Mouse (Mus musculus): ENCODE measurements around the gene H2-M3. TPM values are rescaled to one million over a fixed set of nuclear protein-coding genes. Genes with fewer than 3 reads are reported as not detected.
A peak's percentile ranks its signal among the peaks of the same experiment; 100 is the strongest.

Gene H2-M3
- total and polyA plus RNA-seq, 2 experiments = 3.3 to 4.5 TPM

- Histone ChIP-seq H3K27me3 (ENCODE audit: control insufficient read depth, insufficient read depth, low read length) (no peaks in the 10 kb centered on the region), H3K36me3 (ENCODE audit: control insufficient read depth, insufficient read depth, low read length) (no peaks in the 10 kb centered on the region), H3K79me2 (ENCODE audit: control insufficient read depth, insufficient read depth, low read length) (no peaks in the 10 kb centered on the region), H3K4me3 (ENCODE audit: insufficient read depth, low read depth, low read length) (no peak within 1 kb of the TSS), H3K27ac (replicated peaks; ENCODE audit: insufficient read depth, low read depth, low read length) (no peak within 1 kb of the TSS), H3K9ac (ENCODE audit: low read depth, low read length) (no peak within 1 kb of the TSS), H3K4me1 (ENCODE audit: control insufficient read depth, insufficient read depth, low read length) (no peaks in the 10 kb centered on the region)
- TF ChIP-seq POLR2A (IDR thresholded peaks at IDR 0.05; ENCODE audit: extremely low read depth, insufficient read depth, low read length) = no peak
- TF ChIP-seq CTCF (IDR thresholded peaks at IDR 0.05; ENCODE audit: low read depth, low read length) = no peak
- 84% methylated on average over 1 of the region's 1 CpGs for WGBS
- no peak for DNase-seq (ENCODE audit: extremely low read depth, low read depth, low spot score)
These were observed 13.3 kb downstream of the H2-M3 start, which contains the start of gene Olfr99 for GRCm38 (mm10) chr17:37283360-37283759. Gene Olfr99, minus strand, starts transcription at chr17:37283460.

- no peak for DNase-seq (ENCODE audit: extremely low read depth, low read depth, low spot score)
- TF ChIP-seq POLR2A (IDR thresholded peaks at IDR 0.05; ENCODE audit: extremely low read depth, insufficient read depth, low read length) (no peak), CTCF (IDR thresholded peaks at IDR 0.05; ENCODE audit: low read depth, low read length) (no peak)
- Histone ChIP-seq H3K4me1 (ENCODE audit: control insufficient read depth, insufficient read depth, low read length) (no peaks in the 10 kb centered on the region), H3K27me3 (ENCODE audit: control insufficient read depth, insufficient read depth, low read length) (no peaks in the 10 kb centered on the region), H3K9ac (ENCODE audit: low read depth, low read length) (no peak within 1 kb of the TSS), H3K4me3 (ENCODE audit: insufficient read depth, low read depth, low read length) (no peak within 1 kb of the TSS), H3K36me3 (ENCODE audit: control insufficient read depth, insufficient read depth, low read length) (no peaks in the 10 kb centered on the region), H3K79me2 (ENCODE audit: control insufficient read depth, insufficient read depth, low read length) (no peaks in the 10 kb centered on the region), H3K27ac (replicated peaks; ENCODE audit: insufficient read depth, low read depth, low read length) (no peak within 1 kb of the TSS)
- WGBS = 76% methylated on average over 4 of the region's 4 CpGs
These were observed 34.2 kb downstream of the H2-M3 start, which contains the start of gene Olfr101 for GRCm38 (mm10) chr17:37304213-37304612. Gene Olfr101, minus strand, starts transcription at chr17:37304313.

GRCm38 (mm10) chr17:37308483-37308882 is 38.5 kb downstream of the H2-M3 start:
- no peaks in the 10 kb centered on the region for H3K27me3 ChIP-seq (ENCODE audit: control insufficient read depth, insufficient read depth, low read length)
- no peak overlapping the region for H3K4me3 ChIP-seq (ENCODE audit: insufficient read depth, low read depth, low read length)
- DNase-seq (ENCODE audit: extremely low read depth, low read depth, low spot score) = peak; percentile 4
- H3K27ac ChIP-seq (replicated peaks; ENCODE audit: insufficient read depth, low read depth, low read length) = no peak overlapping the region
- WGBS = 34% methylated on average over 4 of the region's 4 CpGs
- H3K4me1 ChIP-seq (ENCODE audit: control insufficient read depth, insufficient read depth, low read length) = no peaks in the 10 kb centered on the region
- TF ChIP-seq CTCF (IDR thresholded peaks at IDR 0.05; ENCODE audit: low read depth, low read length) (no peak), POLR2A (IDR thresholded peaks at IDR 0.05; ENCODE audit: extremely low read depth, insufficient read depth, low read length) (no peak)
- H3K79me2 ChIP-seq (ENCODE audit: control insufficient read depth, insufficient read depth, low read length) = no peaks in the 10 kb centered on the region
- H3K36me3 ChIP-seq (ENCODE audit: control insufficient read depth, insufficient read depth, low read length) = no peaks in the 10 kb centered on the region
- no peak overlapping the region for H3K9ac ChIP-seq (ENCODE audit: low read depth, low read length)

- DNase-seq (ENCODE audit: extremely low read depth, low read depth, low spot score) = no peak
- 38% methylated on average over 2 of the region's 2 CpGs for WGBS
- H3K27ac ChIP-seq (replicated peaks; ENCODE audit: insufficient read depth, low read depth, low read length) = no peak overlapping the region
- no peak overlapping the region for H3K9ac ChIP-seq (ENCODE audit: low read depth, low read length)
- H3K27me3 ChIP-seq (ENCODE audit: control insufficient read depth, insufficient read depth, low read length) = no peaks in the 10 kb centered on the region
- H3K79me2 ChIP-seq (ENCODE audit: control insufficient read depth, insufficient read depth, low read length) = no peaks in the 10 kb centered on the region
- H3K4me1 ChIP-seq (ENCODE audit: control insufficient read depth, insufficient read depth, low read length) = no peaks in the 10 kb centered on the region
- H3K4me3 ChIP-seq (ENCODE audit: insufficient read depth, low read depth, low read length) = no peak overlapping the region
- TF ChIP-seq CTCF (IDR thresholded peaks at IDR 0.05; ENCODE audit: low read depth, low read length) (no peak), POLR2A (IDR thresholded peaks at IDR 0.05; ENCODE audit: extremely low read depth, insufficient read depth, low read length) (no peak)
- H3K36me3 ChIP-seq (ENCODE audit: control insufficient read depth, insufficient read depth, low read length) = no peaks in the 10 kb centered on the region
These were observed 40.2 kb downstream of the H2-M3 start for GRCm38 (mm10) chr17:37310146-37310699.

GRCm38 (mm10) chr17:37316954-37317353 is 46.9 kb downstream of the H2-M3 start, which contains the start of gene Olfr102:
Gene Olfr102, minus strand, starts transcription at chr17:37317054.
- H3K27ac ChIP-seq (replicated peaks; ENCODE audit: insufficient read depth, low read depth, low read length) = no peak within 1 kb of the TSS
- H3K36me3 ChIP-seq (ENCODE audit: control insufficient read depth, insufficient read depth, low read length) = no peaks in the 10 kb centered on the region
- no peaks in the 10 kb centered on the region for H3K4me1 ChIP-seq (ENCODE audit: control insufficient read depth, insufficient read depth, low read length)
- H3K4me3 ChIP-seq (ENCODE audit: insufficient read depth, low read depth, low read length) = no peak within 1 kb of the TSS
- H3K27me3 ChIP-seq (ENCODE audit: control insufficient read depth, insufficient read depth, low read length) = no peaks in the 10 kb centered on the region
- TF ChIP-seq CTCF (IDR thresholded peaks at IDR 0.05; ENCODE audit: low read depth, low read length) (no peak), POLR2A (IDR thresholded peaks at IDR 0.05; ENCODE audit: extremely low read depth, insufficient read depth, low read length) (no peak)
- no peak for DNase-seq (ENCODE audit: extremely low read depth, low read depth, low spot score)
- H3K9ac ChIP-seq (ENCODE audit: low read depth, low read length) = no peak within 1 kb of the TSS
- no peaks in the 10 kb centered on the region for H3K79me2 ChIP-seq (ENCODE audit: control insufficient read depth, insufficient read depth, low read length)

Other genes starting within 250 kb of the H2-M3 start
- gene Mog, start 246.8 kb upstream of the H2-M3 start, total RNA-seq (2014; rRNA removed) = not detected in 2 replicates
- not detected in 2 replicates for gene Mog, start 246.8 kb upstream of the H2-M3 start, polyA plus RNA-seq (2012; rRNA removed)
- gene Gabbr1, start 224.3 kb upstream of the H2-M3 start, total RNA-seq (2014; rRNA removed) = 1.2 and 1.9 TPM in 2 replicates
- gene Gabbr1, start 224.3 kb upstream of the H2-M3 start, polyA plus RNA-seq (2012; rRNA removed) = 1.4 and 3.2 TPM in 2 replicates
- gene Olfr90, start 181.7 kb upstream of the H2-M3 start, total RNA-seq (2014; rRNA removed) = not detected in 2 replicates
- gene Olfr90, start 181.7 kb upstream of the H2-M3 start, polyA plus RNA-seq (2012; rRNA removed) = not detected in 2 replicates
- not detected in 2 replicates for gene Olfr91, start 171.9 kb upstream of the H2-M3 start, total RNA-seq (2014; rRNA removed)
- gene Olfr91, start 171.9 kb upstream of the H2-M3 start, polyA plus RNA-seq (2012; rRNA removed) = not detected in 2 replicates
- gene Olfr92, start 150.1 kb upstream of the H2-M3 start, total RNA-seq (2014; rRNA removed) = not detected in 2 replicates
- gene Olfr92, start 150.1 kb upstream of the H2-M3 start, polyA plus RNA-seq (2012; rRNA removed) = not detected in 2 replicates
- gene Olfr93, start 108.7 kb upstream of the H2-M3 start, total RNA-seq (2014; rRNA removed) = not detected in 2 replicates
- gene Olfr93, start 108.7 kb upstream of the H2-M3 start, polyA plus RNA-seq (2012; rRNA removed) = not detected in 2 replicates
- gene Ubd, start 76.3 kb upstream of the H2-M3 start, total RNA-seq (2014; rRNA removed) = 0.46 and 0.47 TPM in 2 replicates
- 0.22 TPM in 1 of 2 replicates, not detected in the other for gene Ubd, start 76.3 kb upstream of the H2-M3 start, polyA plus RNA-seq (2012; rRNA removed)
- gene Olfr94, start 69.2 kb upstream of the H2-M3 start, total RNA-seq (2014; rRNA removed) = not detected in 2 replicates
- not detected in 2 replicates for gene Olfr94, start 69.2 kb upstream of the H2-M3 start, polyA plus RNA-seq (2012; rRNA removed)
- gene Olfr95, start 57.1 kb upstream of the H2-M3 start, total RNA-seq (2014; rRNA removed) = not detected in 2 replicates
- gene Olfr95, start 57.1 kb upstream of the H2-M3 start, polyA plus RNA-seq (2012; rRNA removed) = not detected in 2 replicates
- gene Olfr96, start 50.1 kb upstream of the H2-M3 start, total RNA-seq (2014; rRNA removed) = not detected in 2 replicates
- not detected in 2 replicates for gene Olfr96, start 50.1 kb upstream of the H2-M3 start, polyA plus RNA-seq (2012; rRNA removed)
- gene Olfr97, start 32.9 kb upstream of the H2-M3 start, total RNA-seq (2014; rRNA removed) = not detected in 2 replicates
- not detected in 2 replicates for gene Olfr97, start 32.9 kb upstream of the H2-M3 start, polyA plus RNA-seq (2012; rRNA removed)
- not detected in 2 replicates for gene Olfr98, start 6.5 kb upstream of the H2-M3 start, total RNA-seq (2014; rRNA removed)
- gene Olfr98, start 6.5 kb upstream of the H2-M3 start, polyA plus RNA-seq (2012; rRNA removed) = not detected in 2 replicates
- gene Olfr99, start 13.2 kb downstream of the H2-M3 start, total RNA-seq (2014; rRNA removed) = not detected in 2 replicates
- gene Olfr99, start 13.2 kb downstream of the H2-M3 start, polyA plus RNA-seq (2012; rRNA removed) = not detected in 2 replicates
- gene Olfr101, start 34.1 kb downstream of the H2-M3 start, total RNA-seq (2014; rRNA removed) = not detected in 2 replicates
- gene Olfr101, start 34.1 kb downstream of the H2-M3 start, polyA plus RNA-seq (2012; rRNA removed) = not detected in 2 replicates
- gene Olfr102, start 46.8 kb downstream of the H2-M3 start, total RNA-seq (2014; rRNA removed) = not detected in 2 replicates
- gene Olfr102, start 46.8 kb downstream of the H2-M3 start, polyA plus RNA-seq (2012; rRNA removed) = not detected in 2 replicates
- not detected in 2 replicates for gene Olfr103, start 69.5 kb downstream of the H2-M3 start, total RNA-seq (2014; rRNA removed)
- not detected in 2 replicates for gene Olfr103, start 69.5 kb downstream of the H2-M3 start, polyA plus RNA-seq (2012; rRNA removed)
- gene Olfr104-ps, start 89.4 kb downstream of the H2-M3 start, total RNA-seq (2014; rRNA removed) = not detected in 2 replicates
- gene Olfr104-ps, start 89.4 kb downstream of the H2-M3 start, polyA plus RNA-seq (2012; rRNA removed) = not detected in 2 replicates
- gene Olfr105-ps, start 108.8 kb downstream of the H2-M3 start, total RNA-seq (2014; rRNA removed) = not detected in 2 replicates
- gene Olfr105-ps, start 108.8 kb downstream of the H2-M3 start, polyA plus RNA-seq (2012; rRNA removed) = not detected in 2 replicates
- not detected in 2 replicates for gene Olfr106-ps, start 120.2 kb downstream of the H2-M3 start, total RNA-seq (2014; rRNA removed)
- gene Olfr106-ps, start 120.2 kb downstream of the H2-M3 start, polyA plus RNA-seq (2012; rRNA removed) = not detected in 2 replicates
- not detected in 2 replicates for gene Olfr107, start 129.0 kb downstream of the H2-M3 start, total RNA-seq (2014; rRNA removed)
- gene Olfr107, start 129.0 kb downstream of the H2-M3 start, polyA plus RNA-seq (2012; rRNA removed) = not detected in 2 replicates
- gene Olfr108, start 175.3 kb downstream of the H2-M3 start, total RNA-seq (2014; rRNA removed) = not detected in 2 replicates
- not detected in 2 replicates for gene Olfr108, start 175.3 kb downstream of the H2-M3 start, polyA plus RNA-seq (2012; rRNA removed)
- not detected in 2 replicates for gene Olfr109, start 188.7 kb downstream of the H2-M3 start, total RNA-seq (2014; rRNA removed)
- gene Olfr109, start 188.7 kb downstream of the H2-M3 start, polyA plus RNA-seq (2012; rRNA removed) = not detected in 2 replicates
- gene H2-M2, start 213.3 kb downstream of the H2-M3 start, total RNA-seq (2014; rRNA removed) = 0.18 and 0.54 TPM in 2 replicates
- gene H2-M2, start 213.3 kb downstream of the H2-M3 start, polyA plus RNA-seq (2012; rRNA removed) = not detected in 2 replicates
- not detected in 2 replicates for gene Olfr110, start 222.2 kb downstream of the H2-M3 start, total RNA-seq (2014; rRNA removed)
- not detected in 2 replicates for gene Olfr110, start 222.2 kb downstream of the H2-M3 start, polyA plus RNA-seq (2012; rRNA removed)
- not detected in 2 replicates for gene Olfr111, start 237.8 kb downstream of the H2-M3 start, total RNA-seq (2014; rRNA removed)
- not detected in 2 replicates for gene Olfr111, start 237.8 kb downstream of the H2-M3 start, polyA plus RNA-seq (2012; rRNA removed)

All from liver, adult 2 months (tissue).